Mouse (Mus musculus): ENCODE results near the gene Mapk8ip3.

The Mapk8ip3 gene

GRCm38 (mm10) chr17:24895571-24896240 lies 41.1 kb downstream of the Mapk8ip3 start:
- DNase-seq (ENCODE audit: low read depth, low spot score): no peak
- H3K36me3 ChIP-seq (ENCODE audit: control insufficient read depth, insufficient read depth, low read length, poor library complexity, severe bottlenecking): peaks cover 2% of the 10 kb centered on the region

GRCm38 (mm10) chr17:24894995-24895547 lies 41.7 kb downstream of the Mapk8ip3 start, which contains the start of the genes Eme2 and Mrps34:
Gene Eme2 (minus strand): TSS chr17:24895087.
Gene Mrps34 (plus strand): TSS chr17:24895116.
- Histone ChIP-seq H3K27me3 (ENCODE audit: control insufficient read depth, insufficient read depth, low read length, poor library complexity, severe bottlenecking) (no peaks in the 10 kb centered on the region), H3K36me3 (ENCODE audit: control insufficient read depth, insufficient read depth, low read length, poor library complexity, severe bottlenecking) (peaks cover 2% of the 10 kb centered on the region)
- peak; percentile 70 for DNase-seq (ENCODE audit: low read depth, low spot score)

More at GRCm38 (mm10) chr17:24895571-24896240, 41.1 kb downstream of the Mapk8ip3 start:
- H3K27me3 ChIP-seq (ENCODE audit: control insufficient read depth, insufficient read depth, low read length, poor library complexity, severe bottlenecking): no peaks in the 10 kb centered on the region

- DNase-seq (ENCODE audit: low read depth, low spot score): no peak
- peaks cover 2% of the 10 kb centered on the region for H3K36me3 ChIP-seq (ENCODE audit: control insufficient read depth, insufficient read depth, low read length, poor library complexity, severe bottlenecking)
Observed at GRCm38 (mm10) chr17:24894061-24894994, 42.4 kb downstream of the Mapk8ip3 start.

GRCm38 (mm10) chr17:24893276-24893675 lies 43.5 kb downstream of the Mapk8ip3 start:
- Histone ChIP-seq H3K27me3 (ENCODE audit: control insufficient read depth, insufficient read depth, low read length, poor library complexity, severe bottlenecking) (no peaks in the 10 kb centered on the region), H3K36me3 (ENCODE audit: control insufficient read depth, insufficient read depth, low read length, poor library complexity, severe bottlenecking) (peaks cover 2% of the 10 kb centered on the region)
- no peak for DNase-seq (ENCODE audit: low read depth, low spot score)

More at GRCm38 (mm10) chr17:24894061-24894994, 42.4 kb downstream of the Mapk8ip3 start:
- H3K27me3 ChIP-seq (ENCODE audit: control insufficient read depth, insufficient read depth, low read length, poor library complexity, severe bottlenecking): no peaks in the 10 kb centered on the region

- Histone ChIP-seq H3K36me3 (ENCODE audit: control insufficient read depth, insufficient read depth, low read length, poor library complexity, severe bottlenecking) (peaks cover 2% of the 10 kb centered on the region), H3K27me3 (ENCODE audit: control insufficient read depth, insufficient read depth, low read length, poor library complexity, severe bottlenecking) (no peaks in the 10 kb centered on the region)
- no peak for DNase-seq (ENCODE audit: low read depth, low spot score)
Observed at GRCm38 (mm10) chr17:24892785-24893184, 44.0 kb downstream of the Mapk8ip3 start.

GRCm38 (mm10) chr17:24891321-24891720 lies 45.5 kb downstream of the Mapk8ip3 start:
- DNase-seq (ENCODE audit: low read depth, low spot score): no peak
- Histone ChIP-seq H3K27me3 (ENCODE audit: control insufficient read depth, insufficient read depth, low read length, poor library complexity, severe bottlenecking) (no peaks in the 10 kb centered on the region), H3K36me3 (ENCODE audit: control insufficient read depth, insufficient read depth, low read length, poor library complexity, severe bottlenecking) (peaks cover 2% of the 10 kb centered on the region)

GRCm38 (mm10) chr17:24890151-24891092 lies 46.4 kb downstream of the Mapk8ip3 start:
- H3K36me3 ChIP-seq (ENCODE audit: control insufficient read depth, insufficient read depth, low read length, poor library complexity, severe bottlenecking): peaks cover 2% of the 10 kb centered on the region
- DNase-seq (ENCODE audit: low read depth, low spot score): no peak
- no peaks in the 10 kb centered on the region for H3K27me3 ChIP-seq (ENCODE audit: control insufficient read depth, insufficient read depth, low read length, poor library complexity, severe bottlenecking)

GRCm38 (mm10) chr17:24888862-24889261 lies 47.9 kb downstream of the Mapk8ip3 start:
- Histone ChIP-seq H3K27me3 (ENCODE audit: control insufficient read depth, insufficient read depth, low read length, poor library complexity, severe bottlenecking) (no peaks in the 10 kb centered on the region), H3K36me3 (ENCODE audit: control insufficient read depth, insufficient read depth, low read length, poor library complexity, severe bottlenecking) (peaks cover 2% of the 10 kb centered on the region)
- no peak for DNase-seq (ENCODE audit: low read depth, low spot score)

- peak; percentile 19 for DNase-seq (ENCODE audit: low read depth, low spot score)
- Histone ChIP-seq H3K36me3 (ENCODE audit: control insufficient read depth, insufficient read depth, low read length, poor library complexity, severe bottlenecking) (peaks cover 9% of the 10 kb centered on the region), H3K27me3 (ENCODE audit: control insufficient read depth, insufficient read depth, low read length, poor library complexity, severe bottlenecking) (no peaks in the 10 kb centered on the region)
Observed at GRCm38 (mm10) chr17:24887291-24888080, 49.3 kb downstream of the Mapk8ip3 start.

GRCm38 (mm10) chr17:24886932-24887271 lies 49.9 kb downstream of the Mapk8ip3 start:
- peak; percentile 18 for DNase-seq (ENCODE audit: low read depth, low spot score)
- no peaks in the 10 kb centered on the region for H3K27me3 ChIP-seq (ENCODE audit: control insufficient read depth, insufficient read depth, low read length, poor library complexity, severe bottlenecking)
- H3K36me3 ChIP-seq (ENCODE audit: control insufficient read depth, insufficient read depth, low read length, poor library complexity, severe bottlenecking): peaks cover 9% of the 10 kb centered on the region

- no peaks in the 10 kb centered on the region for H3K27me3 ChIP-seq (ENCODE audit: control insufficient read depth, insufficient read depth, low read length, poor library complexity, severe bottlenecking)
- peak; percentile 99 for DNase-seq (ENCODE audit: low read depth, low spot score)
Observed at GRCm38 (mm10) chr17:24886134-24886931, 50.4 kb downstream of the Mapk8ip3 start, which contains the start of the genes Nubp2 and Spsb3. Gene Nubp2 (minus strand): TSS chr17:24886349. Gene Spsb3 (plus strand): TSS chr17:24886643.

GRCm38 (mm10) chr17:24885356-24886133 lies 51.2 kb downstream of the Mapk8ip3 start:
- H3K27me3 ChIP-seq (ENCODE audit: control insufficient read depth, insufficient read depth, low read length, poor library complexity, severe bottlenecking): no peaks in the 10 kb centered on the region
- no peak for DNase-seq (ENCODE audit: low read depth, low spot score)
- H3K36me3 ChIP-seq (ENCODE audit: control insufficient read depth, insufficient read depth, low read length, poor library complexity, severe bottlenecking): peaks cover 9% of the 10 kb centered on the region

More at GRCm38 (mm10) chr17:24886134-24886931, 50.4 kb downstream of the Mapk8ip3 start, which contains the start of the genes Nubp2 and Spsb3:
- H3K36me3 ChIP-seq (ENCODE audit: control insufficient read depth, insufficient read depth, low read length, poor library complexity, severe bottlenecking): peaks cover 9% of the 10 kb centered on the region
